Mouse (Mus musculus) CH12.LX (cell line): ENCODE measurements around the gene Dclre1b.
"Not testable (repeated sequence)": the region's sequence is repeated elsewhere in the genome, so short reads cannot be mapped to it uniquely, and the experiment has no call there.

Source experiments
- POLR2A ChIP-seq: IDR thresholded peaks from 2 replicates; pipeline ENCODE4 v1.6.1; 2011; ENCODE audit warnings: low read depth, mild to moderate bottlenecking, improper control_type of control experiment, low read length
- RCOR1 ChIP-seq: conservative IDR thresholded peaks from 2 replicates; pipeline ENCODE4 v1.6.1; 2012; ENCODE audit warnings: low read depth, mild to moderate bottlenecking, inconsistent platforms, low read length, improper control_type of control experiment

- TF ChIP-seq RCOR1, POLR2A: not testable (repeated sequence)
These were observed 17.2 kb downstream of the Dclre1b start for GRCm38 (mm10) chr3:103792111-103792406.
